Mouse (Mus musculus): ENCODE measurements around the gene Hip1. TPM values are rescaled to one million over a fixed set of nuclear protein-coding genes. Genes with fewer than 3 reads are reported as not detected.
"Not testable (repeated sequence)": the region's sequence is repeated elsewhere in the genome, so short reads cannot be mapped to it uniquely, and the experiment has no call there.

The Hip1 gene
- polyA plus RNA-seq, 1 experiment from 2014 or later: 5.9 TPM

GRCm38 (mm10) chr5:135454256-135454655, 90.7 kb downstream of the Hip1 start:
- H3K9ac ChIP-seq (ENCODE audit: low read depth, low read length): no peak overlapping the region
- H3K9me3 ChIP-seq (ENCODE audit: control insufficient read depth): 0 out of 2 replicates have a peak, but pooled peaks cover 3% of the 10 kb centered on the region
- peaks cover 22% of the 10 kb centered on the region for H3K36me3 ChIP-seq (ENCODE audit: control insufficient read depth, insufficient read depth)
- WGBS: 100% methylated on average over 2 of the region's 2 CpGs
- H3K27ac ChIP-seq (ENCODE audit: low read depth, low read length): no peak overlapping the region
- no peak overlapping the region for H3K4me2 ChIP-seq (replicated peaks; ENCODE audit: low read depth)
- no peak for ATAC-seq
- peak; percentile 39 for TF ChIP-seq CTCF (IDR thresholded peaks at IDR 0.05; ENCODE audit: low read depth)
- no peaks in the 10 kb centered on the region for H3K27me3 ChIP-seq (replicated peaks; ENCODE audit: control insufficient read depth, insufficient read depth, low read length)
- no peak overlapping the region for H3K4me3 ChIP-seq (ENCODE audit: low read depth, low read length)
- no peaks in the 10 kb centered on the region for H3K4me1 ChIP-seq (replicated peaks; ENCODE audit: control insufficient read depth, insufficient read depth, low read length)

- H3K9me3 ChIP-seq (ENCODE audit: control insufficient read depth); H3K4me3 ChIP-seq (ENCODE audit: low read depth, low read length); H3K27ac ChIP-seq (ENCODE audit: low read depth, low read length); H3K4me1 ChIP-seq (replicated peaks; ENCODE audit: control insufficient read depth, insufficient read depth, low read length); H3K4me2 ChIP-seq (replicated peaks; ENCODE audit: low read depth); H3K9ac ChIP-seq (ENCODE audit: low read depth, low read length); H3K27me3 ChIP-seq (replicated peaks; ENCODE audit: control insufficient read depth, insufficient read depth, low read length); ATAC-seq: not testable (repeated sequence)
- H3K36me3 ChIP-seq (ENCODE audit: control insufficient read depth, insufficient read depth): peaks cover 21% of the 10 kb centered on the region
- WGBS: 81% methylated on average over 5 of the region's 5 CpGs
Observed at GRCm38 (mm10) chr5:135451559-135451958, 93.4 kb downstream of the Hip1 start.

- H3K9me3 ChIP-seq (ENCODE audit: control insufficient read depth): 0 out of 2 replicates have a peak, but pooled peaks cover 3% of the 10 kb centered on the region
- no peak overlapping the region for H3K4me2 ChIP-seq (replicated peaks; ENCODE audit: low read depth)
- no peak for ATAC-seq
- WGBS: 93% methylated on average over 8 of the region's 8 CpGs
- no peak for TF ChIP-seq CTCF (IDR thresholded peaks at IDR 0.05; ENCODE audit: low read depth)
- H3K4me1 ChIP-seq (replicated peaks; ENCODE audit: control insufficient read depth, insufficient read depth, low read length): no peaks in the 10 kb centered on the region
- H3K4me3 ChIP-seq (ENCODE audit: low read depth, low read length): no peak overlapping the region
- no peak overlapping the region for H3K27ac ChIP-seq (ENCODE audit: low read depth, low read length)
- peaks cover 16% of the 10 kb centered on the region for H3K36me3 ChIP-seq (ENCODE audit: control insufficient read depth, insufficient read depth)
- no peaks in the 10 kb centered on the region for H3K27me3 ChIP-seq (replicated peaks; ENCODE audit: control insufficient read depth, insufficient read depth, low read length)
- H3K9ac ChIP-seq (ENCODE audit: low read depth, low read length): no peak overlapping the region
Observed at GRCm38 (mm10) chr5:135451100-135451499, 93.8 kb downstream of the Hip1 start.

- Histone ChIP-seq H3K4me2 (replicated peaks; ENCODE audit: low read depth) (no peak overlapping the region), H3K9ac (ENCODE audit: low read depth, low read length) (no peak overlapping the region), H3K27me3 (replicated peaks; ENCODE audit: control insufficient read depth, insufficient read depth, low read length) (no peaks in the 10 kb centered on the region), H3K27ac (ENCODE audit: low read depth, low read length) (no peak overlapping the region), H3K36me3 (ENCODE audit: control insufficient read depth, insufficient read depth) (peaks cover 12% of the 10 kb centered on the region; the same call in 1 of the 2 replicates), H3K4me1 (replicated peaks; ENCODE audit: control insufficient read depth, insufficient read depth, low read length) (no peaks in the 10 kb centered on the region), H3K4me3 (ENCODE audit: low read depth, low read length) (no peak overlapping the region), H3K9me3 (ENCODE audit: control insufficient read depth) (no peaks in the 10 kb centered on the region)
- WGBS: 91% methylated on average over 8 of the region's 8 CpGs
- TF ChIP-seq CTCF (IDR thresholded peaks at IDR 0.05; ENCODE audit: low read depth): no peak
- ATAC-seq: no peak
Observed at GRCm38 (mm10) chr5:135445755-135446154, 99.2 kb downstream of the Hip1 start.

- Histone ChIP-seq H3K4me1 (replicated peaks; ENCODE audit: control insufficient read depth, insufficient read depth, low read length) (no peaks in the 10 kb centered on the region), H3K27me3 (replicated peaks; ENCODE audit: control insufficient read depth, insufficient read depth, low read length) (no peaks in the 10 kb centered on the region), H3K4me2 (replicated peaks; ENCODE audit: low read depth) (no peak overlapping the region), H3K27ac (ENCODE audit: low read depth, low read length) (no peak overlapping the region), H3K9ac (ENCODE audit: low read depth, low read length) (no peak overlapping the region), H3K36me3 (ENCODE audit: control insufficient read depth, insufficient read depth) (peaks cover 4% of the 10 kb centered on the region; the same call in 1 of the 2 replicates), H3K9me3 (ENCODE audit: control insufficient read depth) (no peaks in the 10 kb centered on the region), H3K4me3 (ENCODE audit: low read depth, low read length) (no peak overlapping the region)
- ATAC-seq: 0 out of 2 replicates have a peak, but pooled peaks have one; percentile 19
- TF ChIP-seq CTCF (IDR thresholded peaks at IDR 0.05; ENCODE audit: low read depth): no peak
- 70% methylated on average over 7 of the region's 7 CpGs for WGBS
Observed at GRCm38 (mm10) chr5:135442430-135442829, 102.5 kb downstream of the Hip1 start.

GRCm38 (mm10) chr5:135435039-135435438, 109.9 kb downstream of the Hip1 start:
- no peak overlapping the region for H3K4me2 ChIP-seq (replicated peaks; ENCODE audit: low read depth)

GRCm38 (mm10) chr5:135433861-135434260, 111.1 kb downstream of the Hip1 start:
- TF ChIP-seq CTCF (IDR thresholded peaks at IDR 0.05; ENCODE audit: low read depth): 0 out of 2 replicates have a peak, but pooled peaks have one; percentile 19
- no peak overlapping the region for H3K9ac ChIP-seq (ENCODE audit: low read depth, low read length)
- no peaks in the 10 kb centered on the region for H3K27me3 ChIP-seq (replicated peaks; ENCODE audit: control insufficient read depth, insufficient read depth, low read length)
- ATAC-seq: no peak
- no peak overlapping the region for H3K4me2 ChIP-seq (replicated peaks; ENCODE audit: low read depth)
- 97% methylated on average over 4 of the region's 4 CpGs for WGBS
- H3K4me1 ChIP-seq (replicated peaks; ENCODE audit: control insufficient read depth, insufficient read depth, low read length): no peaks in the 10 kb centered on the region
- H3K27ac ChIP-seq (ENCODE audit: low read depth, low read length): no peak overlapping the region
- peaks cover 27% of the 10 kb centered on the region for H3K36me3 ChIP-seq (ENCODE audit: control insufficient read depth, insufficient read depth)
- no peak overlapping the region for H3K4me3 ChIP-seq (ENCODE audit: low read depth, low read length)
- 0 out of 2 replicates have a peak, but pooled peaks cover 3% of the 10 kb centered on the region for H3K9me3 ChIP-seq (ENCODE audit: control insufficient read depth)

More at GRCm38 (mm10) chr5:135435039-135435438, 109.9 kb downstream of the Hip1 start:
- H3K36me3 ChIP-seq (ENCODE audit: control insufficient read depth, insufficient read depth): peaks cover 28% of the 10 kb centered on the region
- no peak overlapping the region for H3K4me3 ChIP-seq (ENCODE audit: low read depth, low read length)
- H3K27ac ChIP-seq (ENCODE audit: low read depth, low read length): no peak overlapping the region
- H3K9me3 ChIP-seq (ENCODE audit: control insufficient read depth): 0 out of 2 replicates have a peak, but pooled peaks cover 3% of the 10 kb centered on the region
- no peak for ATAC-seq
- no peaks in the 10 kb centered on the region for H3K27me3 ChIP-seq (replicated peaks; ENCODE audit: control insufficient read depth, insufficient read depth, low read length)
- no peaks in the 10 kb centered on the region for H3K4me1 ChIP-seq (replicated peaks; ENCODE audit: control insufficient read depth, insufficient read depth, low read length)
- TF ChIP-seq CTCF (IDR thresholded peaks at IDR 0.05; ENCODE audit: low read depth): no peak
- no peak overlapping the region for H3K9ac ChIP-seq (ENCODE audit: low read depth, low read length)
- 95% methylated on average over 10 of the region's 10 CpGs for whole genome bisulfite sequencing

Data from intestine, postnatal 0 days (tissue).